Mouse (Mus musculus) testis, adult 2 months (tissue): ENCODE measurements at regions not wholly inside any gene's neighbourhood (a gene's known extent, or its start where the extent isn't known, plus 50 kb on each side); places are given as distances from the start of the nearest gene placed in this dataset.

ENCODE experiments used
- CTCF ChIP-seq: fragments of 200-500 bp; IDR thresholded peaks from 2 replicates; pipeline ENCODE4 v1.5.1; 2012; ENCODE audit warnings: low read depth, mild to moderate bottlenecking, inconsistent platforms, low read length, moderate library complexity; ENCODE audit not compliant: control insufficient read depth, insufficient read depth, insufficient replicate concordance
- POLR2A ChIP-seq: fragments of 200-500 bp; IDR thresholded peaks from 2 replicates; pipeline ENCODE4 v1.6.1; 2012; ENCODE audit warnings: low read depth, mild to moderate bottlenecking, inconsistent platforms, low read length, moderate library complexity; ENCODE audit not compliant: control insufficient read depth

DNA sequence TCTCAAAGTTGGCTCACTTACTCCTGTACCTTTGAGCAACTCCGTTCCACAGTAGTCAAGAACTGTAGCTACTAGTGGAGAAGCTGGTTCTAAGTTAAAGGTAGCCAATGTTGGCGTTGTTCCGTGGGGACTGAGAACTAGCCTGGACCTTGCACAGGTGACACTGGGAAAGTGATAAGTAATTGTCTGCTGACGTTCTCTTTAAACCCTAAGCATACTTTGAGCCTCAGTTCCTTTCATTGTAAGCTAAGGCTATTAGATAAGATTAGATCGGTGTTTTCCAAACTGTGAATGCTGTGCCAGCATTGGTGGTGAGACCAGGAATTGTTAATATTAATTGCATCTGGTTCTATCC, 139.2 kb upstream of the Slc24a5 start:
- TF ChIP-seq CTCF (no peak), POLR2A (no peak)
